Mouse (Mus musculus): Measurements from ENCODE around the gene Stxbp5. TPM values are rescaled to one million over a fixed set of nuclear protein-coding genes. Genes with fewer than 3 reads are reported as not detected.

Gene Stxbp5
- total and polyA plus RNA-seq, 3 experiments, result 12.3 to 82.2 (median 19.6) TPM

DNA sequence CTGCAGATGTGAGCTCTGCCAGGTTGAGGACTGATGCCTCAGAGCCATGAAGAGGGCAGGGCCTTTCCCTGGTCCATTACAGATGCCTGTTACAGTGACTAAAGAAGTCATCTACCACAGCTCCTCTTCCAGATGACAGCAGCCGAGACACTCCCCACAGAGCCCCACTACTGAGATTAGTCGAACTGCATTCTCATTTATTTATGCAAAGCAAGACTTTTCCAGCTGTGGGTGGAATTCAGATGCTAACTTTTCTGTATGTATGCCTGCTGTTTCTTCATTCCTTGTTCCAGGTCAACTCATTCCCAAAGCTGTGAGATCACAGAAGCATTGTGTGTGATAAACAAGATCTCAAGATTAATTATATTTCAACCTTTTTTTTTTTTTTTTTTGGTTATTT is 97.8 kb downstream of the Stxbp5 start:
- Histone ChIP-seq H3K36me3 (ENCODE audit: control insufficient read depth in 1 of 2, insufficient read depth in 2 of 2, low read length in 2 of 2) (no peaks in the 10 kb centered on the region; a peak in 2 of 4 replicates), H3K79me2 (ENCODE audit: control insufficient read depth, insufficient read depth, low read length, poor library complexity) (no peaks in the 10 kb centered on the region), H3K27me3 (ENCODE audit: control insufficient read depth in 1 of 2, insufficient read depth in 2 of 2, low read length in 2 of 2) (no peaks in the 10 kb centered on the region), H3K27ac (ENCODE audit: control insufficient read depth, low read depth, low read length) (no peak overlapping the region), H3K9me3 (replicated peaks; ENCODE audit: insufficient read depth, low read length) (no peaks in the 10 kb centered on the region), H3K4me3 (ENCODE audit: control insufficient read depth in 1 of 2, insufficient read depth in 1 of 2, low read depth in 2 of 2, low read length in 2 of 2) (no peak overlapping the region), H3K9ac (ENCODE audit: control insufficient read depth, low read depth, low read length, poor library complexity, severe bottlenecking) (no peak overlapping the region), H3K4me1 (ENCODE audit: control insufficient read depth in 1 of 2, insufficient read depth in 2 of 2, low read length in 2 of 2) (no peaks in the 10 kb centered on the region)
- TF ChIP-seq NELFE (IDR thresholded peaks at IDR 0.05; ENCODE audit: low read depth, low read length), result no peak
- TF ChIP-seq EP300 (IDR thresholded peaks at IDR 0.05; ENCODE audit: low read depth in 1 of 2, low read length in 2 of 2), result no peak
- TF ChIP-seq RAD21 (IDR thresholded peaks at IDR 0.05; ENCODE audit: low read depth, low read length), result no peak
- TF ChIP-seq MAFK (IDR thresholded peaks at IDR 0.05; ENCODE audit: borderline replicate concordance, low read depth, low read length), result no peak
- no peak for TF ChIP-seq ETS1 (IDR thresholded peaks at IDR 0.05; ENCODE audit: low read depth, low read length)
- TF ChIP-seq CHD1 (IDR thresholded peaks at IDR 0.05; ENCODE audit: low read depth, low read length), result no peak
- TF ChIP-seq JUND (IDR thresholded peaks at IDR 0.05; ENCODE audit: low read depth, low read length), result no peak
- no peak for TF ChIP-seq CHD2 (IDR thresholded peaks at IDR 0.05; ENCODE audit: low read length)
- no peak for TF ChIP-seq MAZ (IDR thresholded peaks at IDR 0.05; ENCODE audit: low read depth, low read length)
- no peak for TF ChIP-seq ZC3H11A (IDR thresholded peaks at IDR 0.05; ENCODE audit: low read depth, low read length)
- no peak for TF ChIP-seq ZNF384 (IDR thresholded peaks at IDR 0.05; ENCODE audit: low read depth, low read length)
- no peak for TF ChIP-seq TAL1 (IDR thresholded peaks at IDR 0.05; ENCODE audit: low read length)
- no peak for TF ChIP-seq USF1 (IDR thresholded peaks at IDR 0.05; ENCODE audit: low read depth, low read length)
- no peak for TF ChIP-seq HCFC1 (IDR thresholded peaks at IDR 0.05; ENCODE audit: low read depth, low read length)
- TF ChIP-seq RCOR1 (IDR thresholded peaks at IDR 0.05; ENCODE audit: low read depth, low read length), result no peak
- TF ChIP-seq NRF1 (IDR thresholded peaks at IDR 0.05; ENCODE audit: insufficient read depth, low read depth, low read length, poor library complexity, severe bottlenecking), result no peak
- TF ChIP-seq TCF12 (IDR thresholded peaks at IDR 0.05; ENCODE audit: low read depth, low read length), result no peak
- DNase-seq (ENCODE audit: low read depth, low spot score), result no peak

DNA sequence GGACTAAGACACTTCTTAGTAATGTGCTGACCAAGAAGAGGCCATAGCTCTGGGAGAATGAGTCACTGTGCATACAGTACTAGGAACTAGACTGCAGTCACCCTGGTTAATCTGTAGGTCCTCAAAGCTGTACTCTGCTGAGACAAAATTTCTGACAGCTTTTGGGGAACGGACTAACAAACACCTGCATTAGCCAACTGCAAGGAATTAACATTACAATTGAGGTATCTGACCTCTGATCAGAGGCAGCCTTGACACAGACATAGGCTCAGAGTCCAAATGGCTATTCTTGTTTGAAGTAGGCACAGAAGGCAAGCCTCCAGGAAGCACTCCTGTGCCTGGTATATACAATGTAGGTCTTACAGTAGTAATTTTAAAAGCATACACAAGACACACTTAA is 99.3 kb downstream of the Stxbp5 start:
- no peak for TF ChIP-seq NRF1 (IDR thresholded peaks at IDR 0.05; ENCODE audit: insufficient read depth, low read depth, low read length, poor library complexity, severe bottlenecking)
- no peak for TF ChIP-seq SIN3A (IDR thresholded peaks at IDR 0.05; ENCODE audit: low read length)
- no peak for TF ChIP-seq TBP (IDR thresholded peaks at IDR 0.05; ENCODE audit: low read depth, low read length)
- no peak for TF ChIP-seq USF2 (IDR thresholded peaks at IDR 0.05; ENCODE audit: borderline replicate concordance in 1 of 2, insufficient read depth in 1 of 2, low read depth in 1 of 2, low read length in 2 of 2)
- TF ChIP-seq POLR2AphosphoS2 (IDR thresholded peaks at IDR 0.05; ENCODE audit: low read length), result no peak
- no peak for TF ChIP-seq POLR2AphosphoS5 (IDR thresholded peaks at IDR 0.05; ENCODE audit: borderline replicate concordance, low read depth, low read length)
- no peak for TF ChIP-seq MXI1 (IDR thresholded peaks at IDR 0.05; ENCODE audit: low read depth, low read length)
- TF ChIP-seq POLR2A (IDR thresholded peaks at IDR 0.05; ENCODE audit: control insufficient read depth in 1 of 2, insufficient read depth in 1 of 2, low read depth in 1 of 2, low read length in 2 of 2, poor library complexity in 1 of 2), result no peak
- no peak for TF ChIP-seq EP300 (IDR thresholded peaks at IDR 0.05; ENCODE audit: low read depth in 1 of 2, low read length in 2 of 2)
- TF ChIP-seq GABPA (IDR thresholded peaks at IDR 0.05; ENCODE audit: low read depth, low read length), result no peak
- Histone ChIP-seq H3K4me3 (ENCODE audit: control insufficient read depth in 1 of 2, insufficient read depth in 1 of 2, low read depth in 2 of 2, low read length in 2 of 2) (no peak overlapping the region), H3K27ac (ENCODE audit: control insufficient read depth, low read depth, low read length) (no peak overlapping the region), H3K4me1 (ENCODE audit: control insufficient read depth in 1 of 2, insufficient read depth in 2 of 2, low read length in 2 of 2) (no peaks in the 10 kb centered on the region), H3K9me3 (replicated peaks; ENCODE audit: insufficient read depth, low read length) (no peaks in the 10 kb centered on the region), H3K27me3 (ENCODE audit: control insufficient read depth in 1 of 2, insufficient read depth in 2 of 2, low read length in 2 of 2) (no peaks in the 10 kb centered on the region), H3K79me2 (ENCODE audit: control insufficient read depth, insufficient read depth, low read length, poor library complexity) (no peaks in the 10 kb centered on the region), H3K36me3 (ENCODE audit: control insufficient read depth in 1 of 2, insufficient read depth in 2 of 2, low read length in 2 of 2) (peaks cover 0 to 3% of the 10 kb centered on the region in 2 experiments; a peak in 2 of 4 replicates), H3K9ac (ENCODE audit: control insufficient read depth, low read depth, low read length, poor library complexity, severe bottlenecking) (no peak overlapping the region)
- DNase-seq (ENCODE audit: low read depth, low spot score), result no peak

All from MEL (cell line).